Mouse (Mus musculus) forebrain, embryonic 16.5 days (tissue): ENCODE results near the gene Ddx59. TPM values are rescaled to one million over a fixed set of nuclear protein-coding genes. Genes with fewer than 3 reads are reported as not detected.

Experiments
- ATAC-seq: fragments of 200-750 bp; cut with Nextera tagmentation; 2 replicates; pipeline ENCODE4 v1.8.0; 2017; ENCODE audit warnings: mild to moderate bottlenecking, moderate library complexity
- H3K27ac ChIP-seq: fragments of 300-500 bp; sonication (generic); 2 replicates; pipeline ENCODE4 v1.5.1; 2014; ENCODE audit warnings: low read length, control low read depth
- H3K27me3 ChIP-seq: fragments of 300-500 bp; sonication (generic); replicated peaks from 2 replicates; pipeline ENCODE4 v1.6.1; 2014; ENCODE audit warnings: low read length; ENCODE audit not compliant: control insufficient read depth, insufficient read depth
- H3K36me3 ChIP-seq: fragments of 300-500 bp; sonication (generic); 2 replicates; pipeline ENCODE4 v1.6.1; 2014; ENCODE audit not compliant: control insufficient read depth, insufficient read depth
- H3K4me1 ChIP-seq: fragments of 300-500 bp; sonication (generic); replicated peaks from 2 replicates; pipeline ENCODE4 v1.6.1; 2014; ENCODE audit warnings: low read length; ENCODE audit not compliant: control insufficient read depth, insufficient read depth
- H3K4me2 ChIP-seq: fragments of 300-500 bp; sonication (generic); 2 replicates; pipeline ENCODE4 v1.6.1; 2014; ENCODE audit warnings: mild to moderate bottlenecking, low read length, control low read depth
- H3K4me3 ChIP-seq: fragments of 300-500 bp; sonication (generic); replicated peaks from 2 replicates; pipeline ENCODE4 v1.5.1; 2014; ENCODE audit warnings: mild to moderate bottlenecking, low read length, control low read depth
- H3K9ac ChIP-seq: fragments of 300-500 bp; sonication (generic); replicated peaks from 2 replicates; pipeline ENCODE4 v1.6.1; 2014; ENCODE audit warnings: low read depth, low read length, control low read depth
- H3K9me3 ChIP-seq: fragments of 300-500 bp; sonication (generic); 2 replicates; pipeline ENCODE4 v1.6.1; 2016; ENCODE audit warnings: low read length; ENCODE audit not compliant: control insufficient read depth
- WGBS: fragments of 180-500 bp; shearing (Covaris S2); extraction: QIAGEN DNeasy Blood & Tissue Kit; methylation state at CpG from one replicate; pipeline ENCODE4 v1.1.7; 2014; 5-methylcytosine and 5-hydroxymethylcytosine counted together
- polyA plus RNA-seq: library from polyadenylated mRNA; unstranded; fragments of >200 nt; fragmentation: Nextera tagmentation; extraction: Ambion mirVana; gene quantifications from 2 replicates; pipeline ENCODE4 v1.2.1, GENCODE M21; 2015

Ddx59 gene
- polyA plus RNA-seq, 1 experiment from 2014 or later = 17.2 TPM

DNA sequence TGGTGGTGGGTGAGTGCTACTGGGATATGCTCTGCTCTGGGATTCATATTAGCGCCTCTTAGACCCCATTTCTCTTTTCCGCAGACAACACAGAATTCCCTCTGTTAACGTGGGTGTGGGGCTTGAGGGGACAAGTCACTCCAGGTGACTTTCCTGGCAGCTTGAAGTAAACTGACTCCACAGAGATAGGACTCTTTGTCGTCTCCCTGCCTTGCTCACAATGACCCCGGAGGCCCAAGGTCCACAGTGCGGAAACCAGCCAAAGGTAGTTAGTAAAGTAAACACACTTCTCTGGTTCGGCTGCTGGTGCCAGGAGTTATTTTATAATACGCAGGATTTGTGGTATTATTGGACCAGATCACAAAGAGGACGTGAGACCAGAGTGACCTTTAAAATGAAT is 27.7 kb downstream of the Ddx59 start:
- Histone ChIP-seq H3K4me1 (no peaks in the 10 kb centered on the region), H3K27me3 (no peaks in the 10 kb centered on the region), H3K4me2 (no peak overlapping the region), H3K27ac (no peak overlapping the region), H3K4me3 (no peak overlapping the region), H3K9ac (no peak overlapping the region), H3K9me3 (no peaks in the 10 kb centered on the region), H3K36me3 (peaks cover 2% of the 10 kb centered on the region; the same call in 1 of the 2 replicates)
- ATAC-seq = no peak
- WGBS = 65% methylated on average over 9 of the region's 9 CpGs

DNA sequence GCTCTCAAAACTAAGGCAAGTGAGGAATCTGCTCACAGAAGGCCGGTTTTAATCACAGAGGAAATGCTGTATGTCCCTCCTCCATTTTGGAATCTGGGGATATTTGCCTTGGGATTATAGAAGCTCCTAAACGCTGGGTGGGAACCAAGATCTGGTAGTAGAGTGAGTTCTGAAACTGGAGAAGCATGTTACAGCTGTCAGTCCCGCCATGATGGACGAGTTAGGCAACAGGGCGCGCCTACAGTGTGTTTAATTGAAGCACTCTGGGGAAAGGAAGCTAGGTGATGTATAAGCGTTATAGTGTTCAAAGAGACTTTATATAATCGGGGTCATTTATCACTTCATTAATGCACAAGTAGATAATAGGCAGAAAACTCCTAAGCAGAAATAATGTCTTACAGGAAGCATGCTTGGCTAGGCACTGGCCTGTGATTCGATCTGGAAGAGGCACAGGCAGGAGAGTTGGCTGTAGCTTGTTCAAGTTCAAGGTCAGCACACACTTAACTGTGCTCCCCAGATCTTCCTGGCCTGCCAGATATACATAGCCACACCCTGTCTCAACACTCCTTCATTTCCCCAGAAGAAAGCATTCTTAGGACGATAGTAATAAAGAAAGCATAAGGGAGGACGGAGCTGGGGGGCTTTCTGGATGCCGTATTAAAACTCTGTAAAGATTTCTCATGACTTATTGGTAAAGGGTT is 29.6 kb downstream of the Ddx59 start:
- Histone ChIP-seq H3K9ac (no peak overlapping the region), H3K4me3 (no peak overlapping the region), H3K9me3 (no peaks in the 10 kb centered on the region), H3K4me2 (no peak overlapping the region), H3K36me3 (peaks cover under 1% of the 10 kb centered on the region; the same call in 1 of the 2 replicates), H3K27ac (no peak overlapping the region), H3K27me3 (no peaks in the 10 kb centered on the region), H3K4me1 (no peaks in the 10 kb centered on the region)
- 91% methylated on average over 12 of the region's 12 CpGs for WGBS
- no peak for ATAC-seq

- ATAC-seq = no peak
- H3K27me3 ChIP-seq = no peaks in the 10 kb centered on the region
Observed at GRCm38 (mm10) chr1:136446933-136447332, 31.9 kb downstream of the Ddx59 start.

GRCm38 (mm10) chr1:136447338-136447737 is 32.3 kb downstream of the Ddx59 start:
- ATAC-seq = no peak
- no peak overlapping the region for H3K4me3 ChIP-seq
- no peaks in the 10 kb centered on the region for H3K4me1 ChIP-seq
- 67% methylated on average over 4 of the region's 4 CpGs for WGBS
- H3K27ac ChIP-seq = no peak overlapping the region
- H3K9ac ChIP-seq = no peak overlapping the region
- H3K9me3 ChIP-seq = no peaks in the 10 kb centered on the region
- no peaks in the 10 kb centered on the region for H3K36me3 ChIP-seq
- H3K27me3 ChIP-seq = no peaks in the 10 kb centered on the region
- H3K4me2 ChIP-seq = no peak overlapping the region

More at GRCm38 (mm10) chr1:136446933-136447332, 31.9 kb downstream of the Ddx59 start:
- H3K4me2 ChIP-seq = no peak overlapping the region
- no peaks in the 10 kb centered on the region for H3K36me3 ChIP-seq
- no peaks in the 10 kb centered on the region for H3K4me1 ChIP-seq
- no peak overlapping the region for H3K27ac ChIP-seq
- no peaks in the 10 kb centered on the region for H3K9me3 ChIP-seq
- no peak overlapping the region for H3K9ac ChIP-seq
- 43% methylated on average over 10 of the region's 10 CpGs for WGBS
- H3K4me3 ChIP-seq = no peak overlapping the region

DNA sequence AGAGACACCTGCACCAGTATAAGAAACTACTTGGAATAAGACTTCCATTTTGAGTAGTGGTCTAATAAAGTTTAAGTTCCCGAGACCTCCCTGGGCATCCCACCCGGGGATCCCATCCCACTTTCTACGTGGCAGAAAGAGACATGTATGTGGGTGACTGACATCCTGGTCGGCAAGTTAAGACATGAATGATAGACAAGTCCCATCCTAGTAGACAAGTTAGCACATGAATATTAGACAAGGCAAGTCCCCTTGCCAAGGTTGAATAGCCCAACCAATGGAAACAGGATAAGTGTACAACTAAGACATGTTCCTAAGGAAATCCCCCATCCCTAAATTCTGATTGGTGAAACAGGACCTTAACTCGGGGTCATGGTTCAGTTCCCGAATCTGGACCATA is 34.5 kb downstream of the Ddx59 start:
- no peaks in the 10 kb centered on the region for H3K27me3 ChIP-seq
- WGBS = 97% methylated on average over 6 of the region's 6 CpGs
- H3K36me3 ChIP-seq = no peaks in the 10 kb centered on the region
- H3K9me3 ChIP-seq = no peaks in the 10 kb centered on the region
- ATAC-seq = no peak
- H3K9ac ChIP-seq = no peak overlapping the region
- no peak overlapping the region for H3K27ac ChIP-seq
- no peak overlapping the region for H3K4me2 ChIP-seq
- no peaks in the 10 kb centered on the region for H3K4me1 ChIP-seq
- H3K4me3 ChIP-seq = no peak overlapping the region

DNA sequence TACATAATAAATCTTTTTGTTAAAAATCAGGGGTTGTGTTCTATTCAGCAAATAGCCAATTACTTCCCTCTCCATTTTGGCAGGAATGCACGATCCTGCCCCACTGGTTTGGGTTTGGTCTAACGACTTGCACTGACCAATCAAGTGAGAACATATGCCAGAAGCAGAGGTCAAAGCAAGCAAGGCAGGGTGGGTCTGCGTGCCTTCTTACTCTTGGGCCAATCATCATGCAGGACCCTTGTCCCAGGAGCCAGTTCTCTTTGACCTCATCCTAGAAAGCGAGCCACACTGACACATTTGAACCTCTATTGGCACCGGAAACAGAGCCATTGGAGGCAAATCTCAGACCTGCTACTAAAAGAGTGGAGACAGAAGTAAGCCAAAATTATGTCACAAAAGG is 35.1 kb downstream of the Ddx59 start:
- WGBS = 73% methylated on average over 5 of the region's 5 CpGs
- ATAC-seq = no peak
- H3K4me3 ChIP-seq = no peak overlapping the region

DNA sequence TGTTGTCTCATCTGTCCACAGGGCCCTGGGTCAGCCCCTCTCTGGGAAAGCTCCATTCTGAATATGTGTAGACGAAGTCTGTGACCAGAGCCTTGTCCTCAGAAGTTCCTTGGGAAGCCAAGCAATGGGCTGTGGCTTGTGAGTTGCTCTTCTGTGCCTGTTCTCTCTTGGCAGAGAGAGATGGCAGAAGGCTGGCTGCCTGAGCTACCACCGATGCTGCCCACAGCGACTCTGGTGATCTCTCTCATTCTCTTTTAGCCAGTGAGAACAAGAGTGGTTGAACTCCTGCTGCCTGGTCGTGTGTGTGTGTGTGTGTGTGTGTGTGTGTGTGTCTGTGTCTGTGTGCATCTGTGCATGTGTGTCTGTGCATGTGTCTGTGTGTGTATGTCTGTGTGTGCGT is 37.4 kb downstream of the Ddx59 start:
- no peak overlapping the region for H3K4me3 ChIP-seq
- H3K27ac ChIP-seq = no peak overlapping the region
- H3K9ac ChIP-seq = no peak overlapping the region
- no peaks in the 10 kb centered on the region for H3K36me3 ChIP-seq
- H3K27me3 ChIP-seq = 0 out of 2 replicates have a peak, but pooled peaks cover under 1% of the 10 kb centered on the region
- H3K9me3 ChIP-seq = no peaks in the 10 kb centered on the region
- no peak overlapping the region for H3K4me2 ChIP-seq
- ATAC-seq = no peak
- 84% methylated on average over 5 of the region's 5 CpGs for WGBS
- H3K4me1 ChIP-seq = no peaks in the 10 kb centered on the region

More for the DNA sequence above, 35.1 kb downstream of the Ddx59 start:
- Histone ChIP-seq H3K9me3 (no peaks in the 10 kb centered on the region), H3K4me1 (no peaks in the 10 kb centered on the region), H3K27me3 (no peaks in the 10 kb centered on the region), H3K4me2 (no peak overlapping the region), H3K36me3 (no peaks in the 10 kb centered on the region), H3K27ac (no peak overlapping the region), H3K9ac (no peak overlapping the region)

- H3K9ac ChIP-seq = no peak overlapping the region
- H3K9me3 ChIP-seq = no peaks in the 10 kb centered on the region
- WGBS = 64% methylated on average over 17 of the region's 17 CpGs
- H3K4me1 ChIP-seq = no peaks in the 10 kb centered on the region; the same call in 1 of the 2 replicates
- ATAC-seq = peak; percentile 50; the same call in 1 of the 2 replicates
- 0 out of 2 replicates have a peak, but pooled peaks cover 2% of the 10 kb centered on the region for H3K27me3 ChIP-seq
- no peaks in the 10 kb centered on the region for H3K36me3 ChIP-seq
- H3K4me2 ChIP-seq = no peak overlapping the region
- H3K4me3 ChIP-seq = no peak overlapping the region
- no peak overlapping the region for H3K27ac ChIP-seq
Observed at GRCm38 (mm10) chr1:136455756-136456585, 40.9 kb downstream of the Ddx59 start.

DNA sequence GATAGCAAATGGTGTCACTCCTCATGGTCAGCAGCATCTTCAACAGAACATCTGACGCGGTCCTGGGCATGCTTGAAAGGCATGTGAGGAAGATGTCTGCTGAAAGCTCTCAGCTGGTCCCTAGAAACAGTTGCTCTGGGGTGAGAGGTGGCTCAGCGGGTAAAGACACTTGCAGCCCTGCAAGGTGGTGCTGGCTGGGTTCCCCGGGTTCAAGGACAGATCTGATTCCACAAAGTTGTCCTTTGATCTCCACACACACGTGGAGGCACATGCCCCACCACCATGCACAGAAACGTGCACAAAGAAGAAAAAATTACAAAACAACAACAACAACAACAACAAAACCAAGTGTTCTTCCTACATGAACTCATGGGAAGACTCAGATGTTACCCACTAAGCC is 41.7 kb downstream of the Ddx59 start:
- no peak overlapping the region for H3K4me3 ChIP-seq
- no peak overlapping the region for H3K4me2 ChIP-seq
- H3K9ac ChIP-seq = no peak overlapping the region
- H3K36me3 ChIP-seq = no peaks in the 10 kb centered on the region
- no peaks in the 10 kb centered on the region; the same call in 1 of the 2 replicates for H3K4me1 ChIP-seq
- ATAC-seq = no peak
- H3K9me3 ChIP-seq = no peaks in the 10 kb centered on the region
- H3K27me3 ChIP-seq = 0 out of 2 replicates have a peak, but pooled peaks cover 2% of the 10 kb centered on the region
- no peak overlapping the region for H3K27ac ChIP-seq
- 79% methylated on average over 6 of the region's 6 CpGs for WGBS
